Mouse (Mus musculus): ENCODE results near the gene Tlx2. TPM values are rescaled to one million over a fixed set of nuclear protein-coding genes. Genes with fewer than 3 reads are reported as not detected.

Gene Tlx2
- 0.58 TPM in 1 of 2 replicates, not detected in the other for total RNA-seq (2012; rRNA removed)

DNA sequence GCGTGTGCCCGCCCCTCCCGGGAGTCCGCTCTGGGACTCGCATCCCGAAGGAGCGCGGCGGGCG is at the start of gene Tlx2:
Tlx2 (minus strand) TSS at position 47 of the 64 bp plus-strand sequence.
- no peak for TF ChIP-seq ZNF384 (IDR thresholded peaks at IDR 0.05; ENCODE audit: low read depth, low read length)
- no peak for TF ChIP-seq MAFK (IDR thresholded peaks at IDR 0.05; ENCODE audit: insufficient read depth, low read depth, low read length)
- TF ChIP-seq ZC3H11A (IDR thresholded peaks at IDR 0.05; ENCODE audit: borderline replicate concordance, low read depth, low read length): no peak
- TF ChIP-seq CHD2 (IDR thresholded peaks at IDR 0.05; ENCODE audit: low read depth, low read length): no peak
- TF ChIP-seq HCFC1 (IDR thresholded peaks at IDR 0.05; ENCODE audit: borderline replicate concordance, insufficient read depth, low read length): no peak
- in situ Hi-C loops (cut with MboI; ENCODE audit: low sequenced_read_pairs in 2 of 2, unreplicated experiment in 2 of 2): loop anchor here (5.0 to 25.0 kb wide), 3 partner anchors 642 to 1517 kb away; partner anchors contain the start of genes Vax2 (in 2 of the 2) and Cyp26b1 (in 1 of the 2)
- H3K4me3 ChIP-seq (ENCODE audit: insufficient read depth in 1 of 2, low read depth in 1 of 2, low read length in 2 of 2, poor library complexity in 1 of 2, severe bottlenecking in 1 of 2): peak within 1 kb of the TSS; percentile 47 to 62

DNA sequence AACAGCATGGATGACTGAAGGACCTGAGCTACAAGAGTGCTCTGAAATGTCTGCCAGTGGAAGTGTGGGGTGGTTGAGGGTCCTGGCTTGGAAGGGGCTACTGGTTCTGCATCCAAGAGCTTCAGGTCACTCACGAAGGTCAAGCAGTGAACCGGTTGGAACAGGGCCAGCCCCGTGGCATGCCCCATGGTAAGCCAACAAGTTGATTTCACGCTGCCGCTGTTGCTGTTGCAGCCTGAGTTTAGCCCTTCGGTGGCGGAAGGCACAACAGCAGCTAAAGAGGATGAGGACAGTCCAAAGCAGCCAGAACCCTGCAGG is 49.6 kb upstream of the Tlx2 start:
- DNase-seq (ENCODE audit: low read depth, low spot score): no peak
- peaks cover 3% of the 10 kb centered on the region in 2 experiments; a peak in 3 of 4 replicates for H3K4me1 ChIP-seq (ENCODE audit: control insufficient read depth in 2 of 2, insufficient read depth in 2 of 2, low read length in 2 of 2, poor library complexity in 1 of 2)
- H3K9ac ChIP-seq (ENCODE audit: insufficient read depth, low read depth, low read length, poor library complexity, severe bottlenecking): no peak overlapping the region
- peaks cover 4% of the 10 kb centered on the region; the same call in 1 of the 2 replicates for H3K36me3 ChIP-seq (ENCODE audit: control insufficient read depth, insufficient read depth, low read length, poor library complexity, severe bottlenecking)
- no peak overlapping the region for H3K4me3 ChIP-seq (ENCODE audit: insufficient read depth in 1 of 2, low read depth in 1 of 2, low read length in 2 of 2, poor library complexity in 1 of 2, severe bottlenecking in 1 of 2)
- in situ Hi-C loops (cut with MboI; ENCODE audit: low sequenced_read_pairs in 2 of 2, unreplicated experiment in 2 of 2): no loop called here
- H3K9me3 ChIP-seq (ENCODE audit: control insufficient read depth, insufficient read depth, low read depth, low read length): no peaks in the 10 kb centered on the region
- H3K27ac ChIP-seq (ENCODE audit: insufficient read depth, low read depth, low read length, poor library complexity, severe bottlenecking): no peak overlapping the region
- no peak for TF ChIP-seq MAFK (IDR thresholded peaks at IDR 0.05; ENCODE audit: insufficient read depth, low read depth, low read length)
- TF ChIP-seq CHD2 (IDR thresholded peaks at IDR 0.05; ENCODE audit: low read depth, low read length): no peak
- TF ChIP-seq HCFC1 (IDR thresholded peaks at IDR 0.05; ENCODE audit: borderline replicate concordance, insufficient read depth, low read length): no peak
- no peak for TF ChIP-seq ZNF384 (IDR thresholded peaks at IDR 0.05; ENCODE audit: low read depth, low read length)
- TF ChIP-seq ZC3H11A (IDR thresholded peaks at IDR 0.05; ENCODE audit: borderline replicate concordance, low read depth, low read length): no peak

More for the DNA sequence above, at the start of gene Tlx2:
- H3K27ac ChIP-seq (ENCODE audit: insufficient read depth, low read depth, low read length, poor library complexity, severe bottlenecking): no peak within 1 kb of the TSS
- H3K9me3 ChIP-seq (ENCODE audit: control insufficient read depth, insufficient read depth, low read depth, low read length): no peaks in the 10 kb centered on the region
- no peak within 1 kb of the TSS for H3K9ac ChIP-seq (ENCODE audit: insufficient read depth, low read depth, low read length, poor library complexity, severe bottlenecking)
- H3K36me3 ChIP-seq (ENCODE audit: control insufficient read depth, insufficient read depth, low read length, poor library complexity, severe bottlenecking): no peaks in the 10 kb centered on the region
- H3K4me1 ChIP-seq (ENCODE audit: control insufficient read depth in 2 of 2, insufficient read depth in 2 of 2, low read length in 2 of 2, poor library complexity in 1 of 2): peaks cover 0 to 3% of the 10 kb centered on the region in 2 experiments; a peak in 1 of 4 replicates
- no peak for DNase-seq (ENCODE audit: low read depth, low spot score)

DNA sequence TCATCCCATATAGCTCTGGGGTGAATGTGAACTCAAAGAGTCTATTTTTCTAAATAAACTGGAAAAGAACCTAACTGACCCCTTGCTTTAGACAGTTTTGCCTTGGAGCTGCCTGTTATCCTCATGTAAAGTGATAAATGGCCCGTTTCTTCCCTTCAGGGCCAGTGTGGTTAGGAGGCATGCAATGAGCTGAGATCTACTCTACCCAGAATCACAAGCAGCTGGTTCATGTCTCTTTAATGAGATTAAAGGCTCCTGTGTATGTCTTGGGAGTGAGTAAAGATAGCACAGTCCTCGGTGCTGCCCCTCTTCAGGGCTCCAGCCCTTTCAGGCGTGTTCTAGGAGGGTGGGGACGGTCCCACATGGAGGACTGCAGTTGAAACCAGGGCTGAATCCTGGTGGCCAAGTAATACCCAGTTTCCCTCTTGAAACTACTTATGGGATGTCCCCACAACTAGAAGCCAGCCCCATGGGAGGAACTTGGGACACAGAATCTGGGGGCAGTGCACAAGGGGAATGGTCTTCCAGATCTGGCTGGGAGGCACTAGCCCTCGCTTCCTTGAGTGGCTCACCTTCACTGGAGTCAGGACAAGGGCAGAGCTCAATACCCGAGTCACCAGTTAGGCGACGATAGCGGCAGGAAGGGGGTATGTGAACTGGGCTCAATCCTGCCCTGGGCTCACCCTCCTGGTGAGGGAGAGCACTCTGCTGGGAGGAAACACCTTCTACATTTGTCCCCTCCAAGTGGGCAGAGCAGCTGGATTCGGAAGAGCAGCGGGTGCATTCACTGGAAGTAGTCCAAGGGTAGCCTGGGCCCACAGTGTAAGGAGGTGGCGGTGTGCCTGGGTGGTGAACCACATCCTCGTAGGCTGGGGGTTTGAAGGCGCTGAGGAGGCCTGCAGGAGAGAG is 49.0 kb upstream of the Tlx2 start:
- H3K4me1 ChIP-seq (ENCODE audit: control insufficient read depth in 2 of 2, insufficient read depth in 2 of 2, low read length in 2 of 2, poor library complexity in 1 of 2): peaks cover 3% of the 10 kb centered on the region in 2 experiments; a peak in 3 of 4 replicates
- no peak overlapping the region for H3K27ac ChIP-seq (ENCODE audit: insufficient read depth, low read depth, low read length, poor library complexity, severe bottlenecking)
- no peak overlapping the region for H3K4me3 ChIP-seq (ENCODE audit: insufficient read depth in 1 of 2, low read depth in 1 of 2, low read length in 2 of 2, poor library complexity in 1 of 2, severe bottlenecking in 1 of 2)
- no peak overlapping the region for H3K9ac ChIP-seq (ENCODE audit: insufficient read depth, low read depth, low read length, poor library complexity, severe bottlenecking)
- TF ChIP-seq HCFC1 (IDR thresholded peaks at IDR 0.05; ENCODE audit: borderline replicate concordance, insufficient read depth, low read length) (no peak), ZC3H11A (IDR thresholded peaks at IDR 0.05; ENCODE audit: borderline replicate concordance, low read depth, low read length) (no peak), CHD2 (IDR thresholded peaks at IDR 0.05; ENCODE audit: low read depth, low read length) (no peak), ZNF384 (IDR thresholded peaks at IDR 0.05; ENCODE audit: low read depth, low read length) (no peak), MAFK (IDR thresholded peaks at IDR 0.05; ENCODE audit: insufficient read depth, low read depth, low read length) (no peak)
- H3K9me3 ChIP-seq (ENCODE audit: control insufficient read depth, insufficient read depth, low read depth, low read length): no peaks in the 10 kb centered on the region
- peaks cover 4% of the 10 kb centered on the region; the same call in 1 of the 2 replicates for H3K36me3 ChIP-seq (ENCODE audit: control insufficient read depth, insufficient read depth, low read length, poor library complexity, severe bottlenecking)
- in situ Hi-C loops (cut with MboI; ENCODE audit: low sequenced_read_pairs in 2 of 2, unreplicated experiment in 2 of 2): no loop called here
- DNase-seq (ENCODE audit: low read depth, low spot score): no peak

DNA sequence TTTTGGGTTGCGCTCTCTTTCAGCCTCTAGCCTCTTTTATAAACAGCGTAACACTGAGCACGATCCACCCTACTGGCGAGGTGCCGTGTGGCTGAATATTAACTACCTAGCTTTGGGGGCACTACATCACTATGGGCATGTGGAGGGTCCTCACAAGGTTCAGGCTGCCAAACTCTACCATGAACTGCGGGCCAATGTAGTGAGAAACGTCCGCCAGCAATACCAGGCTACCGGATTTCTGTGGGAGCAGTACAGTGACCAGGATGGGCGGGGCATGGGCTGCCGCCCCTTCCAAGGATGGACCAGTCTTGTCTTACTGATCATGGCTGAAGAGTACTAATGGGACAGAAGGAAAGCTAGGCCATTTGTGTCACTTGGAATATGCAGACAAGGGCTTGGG is 48.3 kb upstream of the Tlx2 start:
- Histone ChIP-seq H3K36me3 (ENCODE audit: control insufficient read depth, insufficient read depth, low read length, poor library complexity, severe bottlenecking) (peaks cover 4% of the 10 kb centered on the region; the same call in 1 of the 2 replicates), H3K27ac (ENCODE audit: insufficient read depth, low read depth, low read length, poor library complexity, severe bottlenecking) (no peak overlapping the region), H3K9ac (ENCODE audit: insufficient read depth, low read depth, low read length, poor library complexity, severe bottlenecking) (no peak overlapping the region), H3K9me3 (ENCODE audit: control insufficient read depth, insufficient read depth, low read depth, low read length) (no peaks in the 10 kb centered on the region), H3K4me1 (ENCODE audit: control insufficient read depth in 2 of 2, insufficient read depth in 2 of 2, low read length in 2 of 2, poor library complexity in 1 of 2) (peaks cover 3% of the 10 kb centered on the region in 2 experiments; a peak in 3 of 4 replicates), H3K4me3 (ENCODE audit: insufficient read depth in 1 of 2, low read depth in 1 of 2, low read length in 2 of 2, poor library complexity in 1 of 2, severe bottlenecking in 1 of 2) (no peak overlapping the region)
- no peak for DNase-seq (ENCODE audit: low read depth, low spot score)
- TF ChIP-seq ZNF384 (IDR thresholded peaks at IDR 0.05; ENCODE audit: low read depth, low read length) (no peak), CHD2 (IDR thresholded peaks at IDR 0.05; ENCODE audit: low read depth, low read length) (no peak), ZC3H11A (IDR thresholded peaks at IDR 0.05; ENCODE audit: borderline replicate concordance, low read depth, low read length) (no peak)
- in situ Hi-C loops (cut with MboI; ENCODE audit: low sequenced_read_pairs in 2 of 2, unreplicated experiment in 2 of 2): no loop called here
